Mouse (Mus musculus): ENCODE measurements around the gene Apaf1. TPM values are rescaled to one million over a fixed set of nuclear protein-coding genes. Genes with fewer than 3 reads are reported as not detected.

The Apaf1 gene
- polyA plus RNA-seq, 1 experiment from 2014 or later: 20.0 TPM

DNA sequence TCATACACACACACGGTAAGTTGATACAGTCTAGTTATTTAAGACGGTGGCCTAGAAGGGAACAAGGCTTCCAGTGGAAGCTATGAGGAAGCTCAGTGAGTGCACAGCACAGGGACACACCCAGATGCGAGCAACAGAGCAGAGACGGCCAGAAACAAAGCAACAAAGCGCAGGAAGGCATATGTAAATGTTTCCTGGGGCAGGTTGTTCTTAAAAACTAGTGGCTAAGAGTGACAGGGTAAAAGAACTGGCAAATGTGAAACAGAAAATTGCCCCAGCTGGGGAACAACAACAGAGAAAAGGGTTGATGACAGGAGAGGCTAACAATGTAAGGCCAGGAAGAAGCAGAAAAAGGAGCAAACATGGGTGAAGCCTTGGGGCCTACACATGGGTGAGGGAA, 54.6 kb downstream of the Apaf1 start:
- Histone ChIP-seq H3K9ac (ENCODE audit: low read depth, low read length) (no peak overlapping the region), H3K36me3 (ENCODE audit: control insufficient read depth, insufficient read depth, low read length) (peaks cover 4% of the 10 kb centered on the region; the same call in 1 of the 2 replicates), H3K27ac (ENCODE audit: low read depth, low read length) (no peak overlapping the region), H3K9me3 (ENCODE audit: control insufficient read depth, low read length) (no peaks in the 10 kb centered on the region), H3K27me3 (replicated peaks; ENCODE audit: control insufficient read depth, insufficient read depth, low read length) (no peaks in the 10 kb centered on the region), H3K4me2 (no peak overlapping the region), H3K4me3 (ENCODE audit: low read depth, low read length) (no peak overlapping the region), H3K4me1 (replicated peaks; ENCODE audit: control insufficient read depth, insufficient read depth, low read length) (no peaks in the 10 kb centered on the region)
- ATAC-seq (replicated peaks; ENCODE audit: low FRiP score) (no peak), DNase-seq (ENCODE audit: low spot score) (no peak)
- 90% methylated on average over 5 of the region's 5 CpGs for WGBS

DNA sequence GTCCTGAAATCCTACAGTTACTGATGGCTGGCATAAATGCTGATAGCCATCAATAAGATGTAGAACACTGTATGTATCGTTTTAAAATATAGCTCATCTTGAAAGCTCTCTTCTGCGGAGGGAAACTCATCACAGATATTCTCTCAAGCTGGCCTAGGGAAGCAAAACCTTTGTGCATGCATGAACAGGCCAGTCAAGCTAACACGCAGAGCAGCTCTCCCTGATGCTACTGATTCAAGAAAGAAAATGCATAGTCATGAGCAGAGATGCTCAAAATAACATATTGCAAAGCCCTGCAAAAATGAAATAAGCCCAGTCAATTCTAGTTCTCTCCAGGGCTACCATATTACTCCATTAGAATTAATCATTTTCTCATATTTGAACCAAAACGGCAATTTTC, 55.1 kb downstream of the Apaf1 start:
- Histone ChIP-seq H3K9ac (ENCODE audit: low read depth, low read length) (no peak overlapping the region), H3K27me3 (replicated peaks; ENCODE audit: control insufficient read depth, insufficient read depth, low read length) (no peaks in the 10 kb centered on the region), H3K9me3 (ENCODE audit: control insufficient read depth, low read length) (no peaks in the 10 kb centered on the region), H3K27ac (ENCODE audit: low read depth, low read length) (no peak overlapping the region), H3K4me3 (ENCODE audit: low read depth, low read length) (no peak overlapping the region), H3K36me3 (ENCODE audit: control insufficient read depth, insufficient read depth, low read length) (peaks cover 4% of the 10 kb centered on the region; the same call in 1 of the 2 replicates), H3K4me2 (no peak overlapping the region), H3K4me1 (replicated peaks; ENCODE audit: control insufficient read depth, insufficient read depth, low read length) (no peaks in the 10 kb centered on the region)
- 90% methylated on average over 4 of the region's 4 CpGs for WGBS
- ATAC-seq (replicated peaks; ENCODE audit: low FRiP score) (no peak), DNase-seq (ENCODE audit: low spot score) (no peak)

DNA sequence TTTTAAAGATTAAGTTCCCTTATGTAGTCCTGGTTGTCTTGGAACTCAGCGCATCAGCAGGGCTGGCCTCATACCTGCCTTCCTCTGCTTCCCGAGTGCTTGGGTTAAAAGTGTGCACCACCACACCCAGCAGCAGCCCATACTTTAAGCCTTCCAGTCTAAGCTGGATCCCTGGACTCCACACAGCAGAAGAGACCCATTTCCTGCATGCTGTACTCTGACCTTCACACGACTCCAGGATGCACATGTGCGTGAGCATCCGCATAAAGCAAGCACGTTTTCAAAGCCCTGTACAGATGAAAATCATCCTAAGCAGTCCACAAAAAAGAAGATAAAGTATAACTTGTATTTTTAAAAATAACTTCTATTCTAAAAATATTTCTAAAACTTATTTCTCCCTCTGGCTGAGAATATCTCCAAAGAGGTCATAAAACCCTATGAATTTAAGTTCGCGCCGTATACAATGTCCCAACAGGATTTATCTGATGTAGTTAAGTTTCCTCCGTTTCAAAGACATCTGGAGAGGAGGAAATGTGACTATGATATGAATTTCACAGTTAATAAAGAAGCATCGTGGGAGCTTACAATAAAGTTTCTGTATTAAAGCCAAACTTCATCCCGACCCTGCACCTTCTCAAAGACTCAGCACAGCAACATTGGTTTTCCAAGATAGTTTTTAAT, 76.6 kb downstream of the Apaf1 start:
- peaks cover 5% of the 10 kb centered on the region; the same call in 1 of the 2 replicates for H3K36me3 ChIP-seq (ENCODE audit: control insufficient read depth, insufficient read depth, low read length)
- no peak overlapping the region for H3K9ac ChIP-seq (ENCODE audit: low read depth, low read length)
- no peak overlapping the region for H3K27ac ChIP-seq (ENCODE audit: low read depth, low read length)
- DNase-seq (ENCODE audit: low spot score): no peak
- no peak overlapping the region for H3K4me2 ChIP-seq
- H3K4me3 ChIP-seq (ENCODE audit: low read depth, low read length): no peak overlapping the region
- no peaks in the 10 kb centered on the region for H3K27me3 ChIP-seq (replicated peaks; ENCODE audit: control insufficient read depth, insufficient read depth, low read length)
- H3K9me3 ChIP-seq (ENCODE audit: control insufficient read depth, low read length): no peaks in the 10 kb centered on the region
- 86% methylated on average over 12 of the region's 12 CpGs for WGBS
- ATAC-seq (replicated peaks; ENCODE audit: low FRiP score): no peak
- H3K4me1 ChIP-seq (replicated peaks; ENCODE audit: control insufficient read depth, insufficient read depth, low read length): no peaks in the 10 kb centered on the region

- Histone ChIP-seq H3K9me3 (ENCODE audit: control insufficient read depth, low read length) (no peaks in the 10 kb centered on the region), H3K27me3 (replicated peaks; ENCODE audit: control insufficient read depth, insufficient read depth, low read length) (no peaks in the 10 kb centered on the region), H3K4me2 (no peak overlapping the region), H3K9ac (ENCODE audit: low read depth, low read length) (no peak overlapping the region), H3K4me3 (ENCODE audit: low read depth, low read length) (no peak overlapping the region), H3K36me3 (ENCODE audit: control insufficient read depth, insufficient read depth, low read length) (peaks cover 5% of the 10 kb centered on the region; the same call in 1 of the 2 replicates), H3K4me1 (replicated peaks; ENCODE audit: control insufficient read depth, insufficient read depth, low read length) (no peaks in the 10 kb centered on the region), H3K27ac (ENCODE audit: low read depth, low read length) (no peak overlapping the region)
- DNase-seq (ENCODE audit: low spot score): no peak
- 88% methylated on average over 13 of the region's 13 CpGs for WGBS
- ATAC-seq (replicated peaks; ENCODE audit: low FRiP score): no peak
Observed at GRCm38 (mm10) chr10:91001421-91001820, 81.1 kb downstream of the Apaf1 start.

DNA sequence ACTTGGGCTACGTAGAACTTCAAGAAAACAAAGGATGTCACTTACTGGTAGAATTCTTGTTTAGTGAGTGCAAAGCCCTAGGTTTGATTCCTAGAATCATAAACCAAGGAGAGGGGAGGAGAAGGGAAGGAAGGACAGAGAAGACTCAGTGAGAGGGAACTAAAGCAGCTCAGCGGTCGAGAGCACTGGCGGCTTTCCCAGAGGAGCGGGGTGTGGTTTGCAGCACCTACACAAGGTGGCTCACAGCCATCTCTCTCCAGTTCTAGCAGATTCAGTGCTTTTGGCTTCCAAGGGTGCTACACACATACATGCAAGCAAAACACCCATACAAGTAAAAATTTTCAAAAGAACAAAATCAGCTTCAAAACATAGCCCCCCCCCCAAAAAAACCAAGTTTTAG, 82.7 kb downstream of the Apaf1 start:
- WGBS: 89% methylated on average over 5 of the region's 5 CpGs
- DNase-seq (ENCODE audit: low spot score): no peak
- Histone ChIP-seq H3K4me3 (ENCODE audit: low read depth, low read length) (no peak overlapping the region), H3K36me3 (ENCODE audit: control insufficient read depth, insufficient read depth, low read length) (peaks cover 9% of the 10 kb centered on the region), H3K27ac (ENCODE audit: low read depth, low read length) (no peak overlapping the region), H3K27me3 (replicated peaks; ENCODE audit: control insufficient read depth, insufficient read depth, low read length) (no peaks in the 10 kb centered on the region), H3K9me3 (ENCODE audit: control insufficient read depth, low read length) (no peaks in the 10 kb centered on the region), H3K4me1 (replicated peaks; ENCODE audit: control insufficient read depth, insufficient read depth, low read length) (no peaks in the 10 kb centered on the region), H3K4me2 (no peak overlapping the region), H3K9ac (ENCODE audit: low read depth, low read length) (no peak overlapping the region)
- ATAC-seq (replicated peaks; ENCODE audit: low FRiP score): no peak

GRCm38 (mm10) chr10:90993869-90994268, 88.7 kb downstream of the Apaf1 start:
- Histone ChIP-seq H3K9me3 (ENCODE audit: control insufficient read depth, low read length) (no peaks in the 10 kb centered on the region), H3K4me3 (ENCODE audit: low read depth, low read length) (no peak overlapping the region), H3K27ac (ENCODE audit: low read depth, low read length) (no peak overlapping the region), H3K9ac (ENCODE audit: low read depth, low read length) (no peak overlapping the region), H3K4me1 (replicated peaks; ENCODE audit: control insufficient read depth, insufficient read depth, low read length) (no peaks in the 10 kb centered on the region), H3K27me3 (replicated peaks; ENCODE audit: control insufficient read depth, insufficient read depth, low read length) (no peaks in the 10 kb centered on the region), H3K4me2 (no peak overlapping the region), H3K36me3 (ENCODE audit: control insufficient read depth, insufficient read depth, low read length) (peaks cover 7% of the 10 kb centered on the region)
- ATAC-seq (replicated peaks; ENCODE audit: low FRiP score) (no peak), DNase-seq (ENCODE audit: low spot score) (no peak)
- WGBS: 88% methylated on average over 5 of the region's 5 CpGs

DNA sequence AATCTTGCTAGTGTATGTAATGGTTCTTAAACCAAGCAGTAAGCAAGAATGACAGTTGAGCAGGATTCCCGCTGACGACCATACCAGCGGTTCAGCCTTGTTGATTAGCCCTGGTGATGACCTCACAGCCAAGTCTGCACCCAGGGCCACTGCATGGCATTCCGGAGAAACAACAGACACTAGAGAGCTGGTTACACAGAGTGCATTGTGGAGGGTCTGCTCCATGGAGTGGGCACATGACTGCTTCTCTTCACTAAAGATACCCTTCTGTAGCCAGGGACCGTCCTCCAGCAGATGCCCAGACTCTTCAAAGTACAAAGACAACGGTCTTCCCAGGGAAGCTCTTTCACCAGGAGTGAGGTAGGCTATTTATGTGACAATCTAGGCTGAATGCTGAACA, 90.3 kb downstream of the Apaf1 start:
- H3K4me3 ChIP-seq (ENCODE audit: low read depth, low read length): no peak overlapping the region
- WGBS: 93% methylated on average over 6 of the region's 6 CpGs
- no peak for ATAC-seq (replicated peaks; ENCODE audit: low FRiP score)

GRCm38 (mm10) chr10:90990340-90990739, 92.2 kb downstream of the Apaf1 start:
- H3K36me3 ChIP-seq (ENCODE audit: control insufficient read depth, insufficient read depth, low read length): peaks cover 1% of the 10 kb centered on the region; the same call in 1 of the 2 replicates
- H3K4me1 ChIP-seq (replicated peaks; ENCODE audit: control insufficient read depth, insufficient read depth, low read length): no peaks in the 10 kb centered on the region
- 85% methylated on average over 6 of the region's 6 CpGs for WGBS
- H3K9me3 ChIP-seq (ENCODE audit: control insufficient read depth, low read length): no peaks in the 10 kb centered on the region
- H3K9ac ChIP-seq (ENCODE audit: low read depth, low read length): no peak overlapping the region
- no peak overlapping the region for H3K4me2 ChIP-seq
- no peaks in the 10 kb centered on the region for H3K27me3 ChIP-seq (replicated peaks; ENCODE audit: control insufficient read depth, insufficient read depth, low read length)
- no peak overlapping the region for H3K27ac ChIP-seq (ENCODE audit: low read depth, low read length)
- DNase-seq (ENCODE audit: low spot score): no peak
- H3K4me3 ChIP-seq (ENCODE audit: low read depth, low read length): no peak overlapping the region
- ATAC-seq (replicated peaks; ENCODE audit: low FRiP score): no peak

More for the DNA sequence above, 90.3 kb downstream of the Apaf1 start:
- peaks cover 7% of the 10 kb centered on the region for H3K36me3 ChIP-seq (ENCODE audit: control insufficient read depth, insufficient read depth, low read length)
- no peak for DNase-seq (ENCODE audit: low spot score)
- no peaks in the 10 kb centered on the region for H3K4me1 ChIP-seq (replicated peaks; ENCODE audit: control insufficient read depth, insufficient read depth, low read length)
- no peaks in the 10 kb centered on the region for H3K9me3 ChIP-seq (ENCODE audit: control insufficient read depth, low read length)
- H3K9ac ChIP-seq (ENCODE audit: low read depth, low read length): no peak overlapping the region
- no peak overlapping the region for H3K4me2 ChIP-seq
- H3K27me3 ChIP-seq (replicated peaks; ENCODE audit: control insufficient read depth, insufficient read depth, low read length): no peaks in the 10 kb centered on the region
- no peak overlapping the region for H3K27ac ChIP-seq (ENCODE audit: low read depth, low read length)

- Histone ChIP-seq H3K9me3 (ENCODE audit: control insufficient read depth, low read length) (no peaks in the 10 kb centered on the region), H3K4me3 (ENCODE audit: low read depth, low read length) (no peak overlapping the region), H3K36me3 (ENCODE audit: control insufficient read depth, insufficient read depth, low read length) (no peaks in the 10 kb centered on the region), H3K4me2 (no peak overlapping the region), H3K27me3 (replicated peaks; ENCODE audit: control insufficient read depth, insufficient read depth, low read length) (no peaks in the 10 kb centered on the region), H3K4me1 (replicated peaks; ENCODE audit: control insufficient read depth, insufficient read depth, low read length) (no peaks in the 10 kb centered on the region), H3K9ac (ENCODE audit: low read depth, low read length) (no peak overlapping the region), H3K27ac (ENCODE audit: low read depth, low read length) (no peak overlapping the region)
- no peak for ATAC-seq (replicated peaks; ENCODE audit: low FRiP score)
- DNase-seq (ENCODE audit: low spot score): peak; percentile 6
- 85% methylated on average over 8 of the region's 8 CpGs for WGBS
Observed at GRCm38 (mm10) chr10:90983046-90983445, 99.5 kb downstream of the Apaf1 start.

Measured in liver, embryonic 11.5 days (tissue).